Mouse (Mus musculus): ENCODE results near the gene Poll. TPM values are rescaled to one million over a fixed set of nuclear protein-coding genes. Genes with fewer than 3 reads are reported as not detected.

Poll gene
- polyA plus RNA-seq, 1 experiment from 2014 or later: 16.4 TPM

DNA sequence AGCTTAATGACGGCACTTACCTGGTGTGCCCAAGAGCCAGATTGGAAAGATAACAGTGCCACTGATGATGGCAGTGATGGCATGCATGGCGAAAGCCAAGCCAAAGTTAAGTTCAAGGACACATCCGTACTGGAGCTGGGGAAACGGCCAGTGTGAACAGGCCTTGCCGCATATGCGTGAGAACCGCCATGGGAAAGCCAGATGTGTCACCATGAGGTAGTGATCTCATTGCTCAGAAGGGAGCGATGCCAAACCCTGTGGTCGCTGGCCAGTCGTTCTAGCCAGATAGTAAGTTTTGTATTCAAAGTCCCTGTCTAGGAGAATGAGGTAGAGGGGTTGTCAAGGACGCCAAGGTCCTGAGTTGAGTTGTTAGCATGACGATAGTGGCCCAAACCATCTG, 44.1 kb downstream of the Poll start:
- WGBS: 96% methylated on average over 12 of the region's 12 CpGs
- Histone ChIP-seq H3K4me1 (replicated peaks; ENCODE audit: control insufficient read depth, insufficient read depth, low read length) (no peaks in the 10 kb centered on the region), H3K9me3 (ENCODE audit: control insufficient read depth, low read length) (no peaks in the 10 kb centered on the region), H3K27me3 (ENCODE audit: control insufficient read depth, insufficient read depth, low read length) (no peaks in the 10 kb centered on the region), H3K4me2 (replicated peaks; ENCODE audit: low read depth, low read length) (no peak overlapping the region), H3K4me3 (ENCODE audit: low read depth, low read length) (no peak overlapping the region), H3K9ac (ENCODE audit: low read depth, low read length) (no peak overlapping the region), H3K36me3 (ENCODE audit: control insufficient read depth, insufficient read depth, low read length) (no peaks in the 10 kb centered on the region; the same call in 1 of the 2 replicates), H3K27ac (ENCODE audit: low read depth, low read length) (no peak overlapping the region)
- DNase-seq (ENCODE audit: low spot score) (no peak), ATAC-seq (ENCODE audit: low FRiP score) (no peak)

DNA sequence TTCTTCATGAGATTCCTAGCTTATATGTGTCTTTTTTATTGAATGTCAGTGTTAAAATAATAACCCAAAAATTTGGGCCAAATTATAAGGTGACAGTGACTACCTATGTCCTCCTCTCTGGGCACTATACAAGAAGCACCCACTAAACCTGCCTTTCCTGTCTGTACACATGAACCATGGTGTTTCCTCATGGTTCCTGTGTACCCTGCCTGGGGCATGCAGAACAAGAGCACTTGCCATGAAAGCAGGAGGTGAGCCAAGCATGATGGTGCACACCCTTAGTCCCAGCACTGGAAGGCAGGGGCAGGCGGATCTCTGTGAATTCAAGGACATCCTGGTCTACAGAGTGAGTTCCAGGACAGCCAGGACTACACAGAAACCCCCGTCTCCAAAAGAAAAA, 45.0 kb downstream of the Poll start:
- Histone ChIP-seq H3K27me3 (ENCODE audit: control insufficient read depth, insufficient read depth, low read length) (no peaks in the 10 kb centered on the region), H3K4me2 (replicated peaks; ENCODE audit: low read depth, low read length) (no peak overlapping the region), H3K4me3 (ENCODE audit: low read depth, low read length) (no peak overlapping the region), H3K36me3 (ENCODE audit: control insufficient read depth, insufficient read depth, low read length) (no peaks in the 10 kb centered on the region; the same call in 1 of the 2 replicates), H3K4me1 (replicated peaks; ENCODE audit: control insufficient read depth, insufficient read depth, low read length) (no peaks in the 10 kb centered on the region), H3K9ac (ENCODE audit: low read depth, low read length) (no peak overlapping the region), H3K9me3 (ENCODE audit: control insufficient read depth, low read length) (no peaks in the 10 kb centered on the region), H3K27ac (ENCODE audit: low read depth, low read length) (no peak overlapping the region)
- 79% methylated on average over 2 of the region's 2 CpGs for WGBS
- DNase-seq (ENCODE audit: low spot score) (no peak), ATAC-seq (ENCODE audit: low FRiP score) (no peak)

DNA sequence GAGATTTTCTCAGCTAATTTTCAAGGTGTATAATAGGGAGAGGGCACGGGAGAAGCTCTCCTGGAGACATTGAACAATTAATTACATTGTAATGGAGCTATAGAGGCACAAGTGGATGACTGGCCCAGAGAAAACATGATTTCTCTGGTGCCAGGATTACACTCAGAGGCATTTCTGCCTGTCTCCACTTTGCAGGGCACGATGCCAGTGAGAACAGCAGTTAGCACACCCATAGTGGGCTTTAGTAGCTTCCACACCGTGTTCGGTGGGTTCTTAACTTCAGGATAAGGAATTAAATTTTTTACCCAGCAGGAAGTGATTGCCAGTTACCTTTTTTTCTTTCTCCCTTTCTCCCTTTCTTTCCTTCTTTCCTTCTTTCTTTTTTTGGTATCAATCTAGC, 48.9 kb downstream of the Poll start:
- H3K4me2 ChIP-seq (replicated peaks; ENCODE audit: low read depth, low read length): no peak overlapping the region
- H3K36me3 ChIP-seq (ENCODE audit: control insufficient read depth, insufficient read depth, low read length): no peaks in the 10 kb centered on the region; the same call in 1 of the 2 replicates
- DNase-seq (ENCODE audit: low spot score) (no peak), ATAC-seq (ENCODE audit: low FRiP score) (no peak)
- H3K9me3 ChIP-seq (ENCODE audit: control insufficient read depth, low read length): no peaks in the 10 kb centered on the region
- H3K27me3 ChIP-seq (ENCODE audit: control insufficient read depth, insufficient read depth, low read length): no peaks in the 10 kb centered on the region
- no peaks in the 10 kb centered on the region for H3K4me1 ChIP-seq (replicated peaks; ENCODE audit: control insufficient read depth, insufficient read depth, low read length)
- H3K4me3 ChIP-seq (ENCODE audit: low read depth, low read length): no peak overlapping the region
- H3K9ac ChIP-seq (ENCODE audit: low read depth, low read length): no peak overlapping the region
- 87% methylated on average over 4 of the region's 4 CpGs for WGBS
- no peak overlapping the region for H3K27ac ChIP-seq (ENCODE audit: low read depth, low read length)

DNA sequence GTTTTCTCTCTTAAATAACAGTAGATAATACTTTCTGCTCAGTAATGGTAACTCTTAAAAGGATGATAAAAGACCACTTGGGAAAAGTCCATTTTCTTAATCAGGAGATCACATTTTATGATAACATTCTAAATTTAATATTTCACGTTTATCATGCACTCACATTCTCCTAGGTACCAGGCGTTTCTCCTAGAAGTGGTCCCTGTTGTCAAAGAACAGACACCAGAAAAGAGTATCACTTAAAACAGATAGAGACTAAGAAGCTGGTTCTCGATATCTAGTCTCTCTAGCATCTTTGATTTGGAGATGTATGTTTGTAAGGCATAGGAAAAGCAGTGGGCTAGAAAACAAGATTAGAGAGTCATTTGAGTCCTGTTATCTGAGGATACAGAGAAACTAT, 49.7 kb downstream of the Poll start:
- Histone ChIP-seq H3K4me2 (replicated peaks; ENCODE audit: low read depth, low read length) (no peak overlapping the region), H3K4me3 (ENCODE audit: low read depth, low read length) (no peak overlapping the region), H3K36me3 (ENCODE audit: control insufficient read depth, insufficient read depth, low read length) (no peaks in the 10 kb centered on the region; the same call in 1 of the 2 replicates), H3K4me1 (replicated peaks; ENCODE audit: control insufficient read depth, insufficient read depth, low read length) (no peaks in the 10 kb centered on the region), H3K9ac (ENCODE audit: low read depth, low read length) (no peak overlapping the region), H3K9me3 (ENCODE audit: control insufficient read depth, low read length) (no peaks in the 10 kb centered on the region), H3K27me3 (ENCODE audit: control insufficient read depth, insufficient read depth, low read length) (no peaks in the 10 kb centered on the region), H3K27ac (ENCODE audit: low read depth, low read length) (no peak overlapping the region)
- ATAC-seq (ENCODE audit: low FRiP score): no peak
- 85% methylated on average over 3 of the region's 3 CpGs for WGBS
- no peak for DNase-seq (ENCODE audit: low spot score)

DNA sequence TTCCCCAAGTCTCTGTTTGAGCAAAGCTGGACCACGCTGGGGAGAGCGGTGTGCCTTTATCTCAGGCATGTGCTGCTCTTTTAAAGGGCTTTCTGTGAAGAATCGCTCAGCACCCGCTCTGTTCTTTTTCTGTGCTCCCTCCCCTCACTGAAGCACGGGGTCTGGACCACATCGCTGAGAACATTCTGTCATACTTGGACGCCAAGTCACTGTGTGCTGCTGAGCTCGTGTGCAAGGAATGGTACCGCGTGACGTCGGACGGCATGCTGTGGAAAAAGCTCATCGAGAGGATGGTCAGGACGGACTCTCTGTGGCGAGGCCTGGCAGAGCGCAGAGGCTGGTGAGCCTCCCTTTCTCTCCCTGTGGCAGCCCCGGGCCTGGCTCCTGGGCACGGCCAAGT, 52.8 kb downstream of the Poll start:
- Histone ChIP-seq H3K9me3 (ENCODE audit: control insufficient read depth, low read length) (no peaks in the 10 kb centered on the region), H3K36me3 (ENCODE audit: control insufficient read depth, insufficient read depth, low read length) (no peaks in the 10 kb centered on the region), H3K4me1 (replicated peaks; ENCODE audit: control insufficient read depth, insufficient read depth, low read length) (no peaks in the 10 kb centered on the region), H3K4me2 (replicated peaks; ENCODE audit: low read depth, low read length) (no peak overlapping the region), H3K9ac (ENCODE audit: low read depth, low read length) (no peak overlapping the region), H3K27me3 (ENCODE audit: control insufficient read depth, insufficient read depth, low read length) (no peaks in the 10 kb centered on the region), H3K4me3 (ENCODE audit: low read depth, low read length) (no peak overlapping the region), H3K27ac (ENCODE audit: low read depth, low read length) (no peak overlapping the region)
- WGBS: 85% methylated on average over 19 of the region's 19 CpGs
- DNase-seq (ENCODE audit: low spot score): no peak
- ATAC-seq (ENCODE audit: low FRiP score): no peak

DNA sequence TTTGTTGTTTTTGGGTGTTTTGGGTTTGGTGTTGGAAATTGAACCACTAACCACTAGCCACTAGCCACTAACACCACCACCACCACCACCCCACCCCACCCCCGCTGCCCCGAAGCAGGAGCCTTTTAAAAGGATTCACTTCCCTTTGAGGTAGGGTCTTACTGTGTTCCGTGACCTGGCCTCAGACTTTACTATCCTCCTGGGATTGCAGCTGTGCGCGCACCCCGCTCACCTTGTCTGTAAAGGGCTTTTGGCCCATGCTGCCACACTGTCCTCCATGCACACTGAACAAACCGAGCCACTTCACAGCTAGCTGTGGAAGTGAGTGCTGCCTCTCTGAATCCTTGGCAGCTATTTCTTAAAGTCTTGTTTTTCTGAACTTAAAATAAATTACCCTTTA, 54.9 kb downstream of the Poll start:
- H3K27ac ChIP-seq (ENCODE audit: low read depth, low read length): no peak overlapping the region
- H3K9me3 ChIP-seq (ENCODE audit: control insufficient read depth, low read length): no peaks in the 10 kb centered on the region
- WGBS: 79% methylated on average over 7 of the region's 7 CpGs
- no peaks in the 10 kb centered on the region for H3K27me3 ChIP-seq (ENCODE audit: control insufficient read depth, insufficient read depth, low read length)
- DNase-seq (ENCODE audit: low spot score): no peak
- no peak for ATAC-seq (ENCODE audit: low FRiP score)
- H3K36me3 ChIP-seq (ENCODE audit: control insufficient read depth, insufficient read depth, low read length): no peaks in the 10 kb centered on the region
- no peak overlapping the region for H3K9ac ChIP-seq (ENCODE audit: low read depth, low read length)
- no peak overlapping the region for H3K4me2 ChIP-seq (replicated peaks; ENCODE audit: low read depth, low read length)
- no peak overlapping the region for H3K4me3 ChIP-seq (ENCODE audit: low read depth, low read length)
- no peaks in the 10 kb centered on the region for H3K4me1 ChIP-seq (replicated peaks; ENCODE audit: control insufficient read depth, insufficient read depth, low read length)

Other genes with a start within 250 kb of the Poll start
- 62.9 and 63.3 TPM in 2 replicates for gene Btrc, start 196.8 kb downstream of the Poll start, polyA plus RNA-seq (2014; fragmentation: Nextera tagmentation; extraction: Ambion mirVana)
- 62.7 and 63.4 TPM in 2 replicates for gene Gm17018, start 84 bp upstream of the Poll start, polyA plus RNA-seq (2014; fragmentation: Nextera tagmentation; extraction: Ambion mirVana)
- gene Fbxw4, start 99.8 kb upstream of the Poll start, polyA plus RNA-seq (2014; fragmentation: Nextera tagmentation; extraction: Ambion mirVana): 2.0 and 3.5 TPM in 2 replicates
- gene Fgf8, start 182.4 kb upstream of the Poll start, polyA plus RNA-seq (2014; fragmentation: Nextera tagmentation; extraction: Ambion mirVana): 4.6 and 5.7 TPM in 2 replicates
- gene Npm3, start 189.1 kb upstream of the Poll start, polyA plus RNA-seq (2014; fragmentation: Nextera tagmentation; extraction: Ambion mirVana): 7.4 and 8.8 TPM in 2 replicates
- 75.6 and 93.2 TPM in 2 replicates for gene Mgea5, start 223.3 kb upstream of the Poll start, polyA plus RNA-seq (2014; fragmentation: Nextera tagmentation; extraction: Ambion mirVana)